Mouse (Mus musculus): ENCODE data around the gene Hist1h2ak.
A peak's percentile ranks its signal among the peaks of the same experiment; 100 is the strongest.
"Not testable (repeated sequence)": the region's sequence is repeated elsewhere in the genome, so short reads cannot be mapped to it uniquely, and the experiment has no call there.

Gene Hist1h2ak

GRCm38 (mm10) chr13:21721107-21721756 lies 32.4 kb downstream of the Hist1h2ak start:
- DNase-seq (ENCODE audit: low spot score), result not testable (repeated sequence)

DNA sequence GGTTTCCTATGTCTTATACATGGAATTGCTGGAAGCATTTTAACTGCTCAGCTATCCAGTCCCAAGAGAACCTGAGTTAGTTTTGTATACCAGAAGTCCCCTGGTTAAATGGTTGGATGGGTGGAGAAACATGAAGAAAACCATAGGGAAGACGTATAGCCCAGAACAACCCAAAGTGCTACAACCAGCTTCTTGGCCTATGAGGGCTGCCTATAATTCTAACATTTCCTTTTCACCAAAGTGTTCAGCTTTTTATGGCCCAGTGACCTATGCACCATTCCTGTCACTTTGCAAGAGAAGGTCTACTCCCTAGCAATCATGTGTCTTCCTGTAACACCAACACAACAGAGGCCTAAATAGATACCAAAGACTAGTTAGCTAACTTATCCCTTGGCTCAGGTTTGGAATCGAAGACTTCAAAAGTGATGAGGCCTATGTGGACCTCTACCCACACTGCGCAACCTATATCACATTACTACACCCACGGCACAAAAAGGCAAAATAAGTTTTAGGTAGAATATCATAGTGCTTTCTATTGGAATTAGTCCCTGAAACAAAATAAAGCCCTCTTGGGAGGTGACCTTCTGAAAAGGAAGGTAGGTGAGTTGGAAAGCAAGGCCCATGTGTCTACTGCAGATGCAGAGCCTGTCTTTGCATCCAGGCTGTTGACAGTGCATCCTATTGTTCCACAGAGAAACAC lies 35.1 kb downstream of the Hist1h2ak start:
- DNase-seq (ENCODE audit: low spot score), result peak; percentile 70

DNA sequence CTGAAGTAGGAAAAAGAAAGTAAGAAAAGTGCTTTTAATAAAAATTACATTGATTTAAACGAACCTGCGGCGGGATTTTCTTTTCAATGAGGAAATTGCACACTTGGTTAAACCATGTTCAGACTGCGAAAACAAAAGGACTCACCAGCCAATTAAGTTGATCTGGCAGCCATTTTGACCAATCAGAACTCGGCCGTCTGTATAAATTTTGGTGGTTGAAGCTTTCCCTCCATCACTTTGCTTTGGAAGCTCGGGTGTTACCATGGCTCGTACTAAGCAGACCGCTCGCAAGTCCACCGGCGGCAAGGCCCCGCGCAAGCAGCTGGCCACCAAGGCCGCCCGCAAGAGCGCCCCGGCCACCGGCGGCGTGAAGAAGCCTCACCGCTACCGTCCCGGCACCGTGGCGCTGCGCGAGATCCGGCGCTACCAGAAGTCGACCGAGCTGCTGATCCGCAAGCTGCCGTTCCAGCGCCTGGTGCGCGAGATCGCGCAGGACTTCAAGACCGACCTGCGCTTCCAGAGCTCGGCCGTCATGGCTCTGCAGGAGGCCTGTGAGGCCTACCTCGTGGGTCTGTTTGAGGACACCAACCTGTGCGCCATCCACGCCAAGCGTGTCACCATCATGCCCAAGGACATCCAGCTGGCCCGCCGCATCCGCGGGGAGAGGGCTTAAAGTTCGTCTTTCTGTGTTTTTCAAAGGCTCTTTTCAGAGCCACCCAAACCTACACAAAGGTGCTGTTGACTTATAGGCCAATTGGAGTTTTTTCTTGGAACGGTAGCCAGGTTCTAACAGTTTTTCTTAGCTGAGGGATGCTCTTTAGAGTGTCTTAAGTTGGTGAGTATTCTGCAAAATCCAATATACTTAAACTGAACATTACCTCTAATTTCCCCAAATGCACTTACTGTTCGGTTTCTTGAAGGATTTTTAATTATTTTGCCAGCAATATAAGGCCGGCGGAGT lies 36.0 kb downstream of the Hist1h2ak start, which contains the start of gene Hist1h3h:
Gene Hist1h3h (plus strand): TSS at position 263 of the 961 bp plus-strand sequence.
- DNase-seq (ENCODE audit: low spot score), result peak; percentile 95

DNA sequence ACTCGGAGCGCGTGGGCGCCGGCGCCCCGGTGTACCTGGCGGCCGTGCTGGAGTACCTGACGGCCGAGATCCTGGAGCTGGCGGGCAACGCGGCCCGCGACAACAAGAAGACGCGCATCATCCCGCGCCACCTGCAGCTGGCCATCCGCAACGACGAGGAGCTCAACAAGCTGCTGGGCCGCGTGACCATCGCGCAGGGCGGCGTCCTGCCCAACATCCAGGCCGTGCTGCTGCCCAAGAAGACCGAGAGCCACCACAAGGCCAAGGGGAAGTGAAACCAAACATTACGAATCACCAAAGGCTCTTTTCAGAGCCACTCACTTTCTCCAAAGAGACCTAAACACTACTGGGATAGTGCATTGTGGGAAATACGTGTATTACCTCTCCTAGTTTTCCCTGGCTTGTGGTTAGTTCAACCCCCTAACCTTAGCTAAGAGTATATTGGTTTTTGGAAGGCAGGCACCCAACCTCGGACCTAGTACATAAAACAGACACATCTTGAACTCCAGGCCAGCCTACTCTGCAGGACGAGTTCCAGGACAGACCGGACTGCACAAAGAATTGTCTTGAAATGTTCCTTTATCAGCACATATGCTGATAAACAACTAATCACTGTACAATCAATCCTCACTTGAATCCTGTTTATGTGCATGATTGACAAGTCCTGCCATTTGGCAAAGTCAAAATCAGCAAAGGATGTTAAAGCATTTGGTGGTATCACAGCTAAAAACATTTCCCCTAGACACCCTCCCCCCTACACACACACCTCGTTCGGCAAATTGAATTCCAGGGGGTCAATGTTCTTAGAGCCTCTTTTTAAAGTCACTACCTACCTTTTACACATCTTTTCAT lies 36.9 kb downstream of the Hist1h2ak start:
- peak; percentile 74 for DNase-seq (ENCODE audit: low spot score)

DNA sequence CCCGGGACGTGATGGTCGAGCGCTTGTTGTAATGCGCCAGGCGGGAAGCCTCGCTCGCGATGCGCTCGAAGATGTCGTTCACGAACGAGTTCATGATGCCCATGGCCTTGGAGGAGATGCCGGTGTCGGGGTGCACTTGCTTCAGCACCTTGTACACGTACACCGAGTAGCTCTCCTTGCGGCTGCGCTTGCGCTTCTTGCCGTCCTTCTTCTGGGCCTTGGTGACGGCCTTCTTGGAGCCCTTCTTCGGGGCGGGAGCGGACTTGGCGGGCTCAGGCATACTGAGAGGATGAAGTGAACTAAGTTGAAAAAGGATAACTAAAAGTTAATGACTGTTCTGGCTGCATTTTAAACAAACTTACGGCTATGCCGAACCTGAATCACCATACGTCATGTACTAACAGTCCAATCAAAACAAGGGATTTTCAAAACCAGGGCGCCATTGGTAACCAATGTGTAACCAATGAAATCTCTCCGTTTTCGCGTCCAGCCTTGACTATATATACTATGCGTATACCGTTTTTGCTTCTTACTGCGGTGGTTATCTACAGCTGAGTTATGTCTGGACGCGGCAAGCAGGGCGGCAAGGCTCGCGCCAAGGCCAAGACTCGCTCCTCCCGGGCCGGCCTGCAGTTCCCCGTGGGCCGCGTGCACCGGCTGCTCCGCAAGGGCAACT lies 37.6 kb downstream of the Hist1h2ak start, which contains the start of the genes Hist1h2bl and Hist1h2ai:
Gene Hist1h2bl (minus strand): TSS at position 280 of the 676 bp plus-strand sequence.
Gene Hist1h2ai (plus strand): TSS at position 559 of the 676 bp plus-strand sequence.
- DNase-seq (ENCODE audit: low spot score), result peak; percentile 98

DNA sequence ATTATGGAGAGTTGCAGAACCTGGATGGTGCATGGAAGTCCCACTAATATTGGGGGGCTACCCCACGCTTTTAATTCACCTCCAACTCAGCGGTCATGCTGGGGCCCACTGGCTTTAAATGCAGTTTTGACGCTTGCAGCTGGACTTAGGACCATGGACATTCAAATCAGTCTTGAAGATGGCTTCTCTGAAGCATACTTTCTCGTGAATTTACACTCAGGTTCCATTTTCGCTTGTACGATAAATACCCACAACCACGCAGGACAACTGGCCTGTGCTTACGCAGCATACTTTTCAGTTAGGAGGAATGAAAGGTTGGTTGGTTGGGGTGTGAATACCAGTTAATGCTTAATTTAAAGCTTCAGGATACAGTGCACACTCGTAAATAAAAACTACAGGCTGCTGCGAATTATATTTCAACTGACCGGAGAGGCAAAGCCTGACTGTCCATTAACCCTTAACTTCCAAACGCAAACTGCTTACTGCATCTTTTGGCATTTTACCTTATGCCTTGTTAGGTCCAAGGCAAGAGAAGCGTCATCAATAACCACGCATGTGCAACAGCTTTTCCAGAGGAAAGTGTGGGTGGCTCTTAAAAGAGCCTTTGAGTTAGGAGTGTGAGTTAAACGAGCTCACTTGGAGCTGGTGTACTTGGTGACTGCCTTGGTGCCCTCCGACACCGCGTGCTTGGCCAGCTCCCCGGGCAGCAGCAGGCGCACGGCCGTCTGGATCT lies 38.3 kb downstream of the Hist1h2ak start:
- peak; percentile 74 for DNase-seq (ENCODE audit: low spot score)

- peak; percentile 84 for DNase-seq (ENCODE audit: low spot score)
Observed at GRCm38 (mm10) chr13:21714725-21715124, 38.9 kb downstream of the Hist1h2ak start.

DNA sequence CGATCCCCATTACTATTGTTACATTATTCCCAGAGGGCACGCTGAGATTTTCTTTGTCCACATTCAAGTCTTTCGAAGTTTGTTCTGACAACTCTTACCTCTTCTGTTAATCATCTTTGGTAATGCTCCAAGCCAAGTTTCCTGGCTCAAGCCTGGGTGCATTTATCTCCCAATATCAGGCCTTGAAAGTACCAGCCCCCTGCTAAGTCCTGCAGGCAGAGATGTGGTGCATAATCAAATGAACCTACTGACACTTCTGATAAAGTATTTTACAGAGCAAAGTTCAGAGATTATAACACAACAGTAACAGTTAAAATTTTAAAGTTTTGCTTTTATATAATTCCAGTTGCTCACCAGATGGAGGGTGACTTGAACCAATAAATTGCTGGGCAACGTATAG lies 41.9 kb downstream of the Hist1h2ak start:
- no peak for DNase-seq (ENCODE audit: low spot score)

DNA sequence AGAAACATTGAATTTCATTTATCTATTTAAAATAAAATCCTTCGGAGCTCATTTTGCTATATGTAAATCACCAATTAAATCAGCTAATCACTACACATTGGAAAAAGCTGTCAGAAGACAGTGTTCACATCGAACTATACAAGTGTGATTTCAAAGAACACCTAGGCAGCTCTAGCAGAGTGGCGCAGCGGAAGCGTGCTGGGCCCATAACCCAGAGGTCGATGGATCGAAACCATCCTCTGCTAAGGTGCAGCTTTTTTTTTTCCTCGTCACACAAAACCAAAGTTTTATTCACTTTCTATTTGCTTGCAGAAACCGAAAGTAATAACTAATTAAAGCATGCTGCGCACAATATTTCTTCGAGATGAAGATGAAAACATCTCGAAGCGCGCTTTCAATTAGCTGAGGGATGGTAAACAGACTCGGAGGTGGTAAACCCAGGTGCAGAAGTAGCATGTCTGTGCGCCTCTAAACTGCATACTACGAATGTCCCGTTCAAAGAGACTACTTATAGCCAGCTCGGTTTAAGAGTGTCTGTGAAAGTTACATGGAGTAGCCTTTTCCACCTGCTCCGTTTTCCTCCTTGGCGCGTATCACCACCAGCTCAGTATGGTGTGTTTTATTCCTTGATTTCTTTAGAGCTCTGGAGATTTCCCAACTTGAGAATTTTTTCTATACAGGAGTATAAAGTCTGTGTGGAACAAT lies 42.7 kb downstream of the Hist1h2ak start:
- DNase-seq (ENCODE audit: low spot score), result peak; percentile 77

DNA sequence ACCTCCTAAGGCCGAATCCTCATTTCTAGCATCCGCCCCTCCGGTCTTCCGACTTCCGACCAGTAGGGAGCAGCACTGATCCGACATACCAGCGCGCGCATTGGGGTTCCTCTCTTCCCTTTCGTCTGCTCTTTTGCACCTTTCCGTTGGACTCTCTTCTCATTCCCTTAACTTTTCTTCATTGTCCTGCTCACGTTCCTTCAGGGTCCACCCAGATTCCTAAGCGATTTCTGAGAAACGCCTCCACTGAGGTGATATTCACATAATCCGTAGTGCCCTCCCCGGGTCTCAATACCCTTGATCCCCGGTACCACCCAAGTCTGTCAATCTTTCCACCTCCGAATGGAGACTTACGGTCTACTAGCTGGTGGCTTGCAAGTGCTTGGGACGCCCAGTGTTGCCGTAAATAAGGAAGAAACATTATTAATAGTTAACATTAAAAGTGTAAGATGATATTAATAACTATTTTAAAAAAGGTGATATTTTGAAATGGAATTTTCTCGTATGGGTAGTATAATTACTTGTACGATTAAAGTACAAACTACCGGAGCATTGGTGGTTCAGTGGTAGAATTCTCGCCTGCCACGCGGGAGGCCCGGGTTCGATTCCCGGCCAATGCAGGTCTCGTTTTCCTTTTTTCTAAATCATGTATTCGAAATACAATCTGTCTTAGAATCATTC lies 43.5 kb downstream of the Hist1h2ak start:
- DNase-seq (ENCODE audit: low spot score), result peak; percentile 90

DNA sequence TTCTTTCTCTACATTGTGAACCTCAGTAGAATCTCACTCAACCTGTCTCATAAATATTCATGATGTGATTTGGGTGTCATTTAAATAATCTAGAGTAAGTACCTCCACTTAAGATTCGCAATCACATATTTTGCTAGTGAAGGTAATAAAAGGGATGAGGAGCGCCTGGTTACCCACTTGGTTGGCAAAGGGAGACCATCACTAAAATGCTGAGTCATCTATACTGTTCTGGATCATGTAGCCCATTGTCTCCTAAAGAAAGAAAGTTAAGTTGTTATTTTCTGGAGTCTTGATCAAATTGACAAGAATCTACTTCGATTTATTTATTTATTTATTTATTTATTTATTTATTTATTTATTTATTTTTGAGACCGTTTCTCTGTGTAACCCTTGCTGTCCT lies 47.0 kb downstream of the Hist1h2ak start:
- no peak for DNase-seq (ENCODE audit: low spot score)
